Mouse (Mus musculus): ENCODE measurements around the gene A630023A22Rik.

The A630023A22Rik gene

GRCm38 (mm10) chr14:34102601-34103000 is at the start of gene A630023A22Rik:
A630023A22Rik (minus strand) TSS chr14:34102754.
- no peak for DNase-seq (ENCODE audit: low spot score in 2 of 2)

- peak; percentile 63 to 78 for DNase-seq (ENCODE audit: low spot score in 2 of 2)
Observed at GRCm38 (mm10) chr14:34152342-34152741, 49.8 kb upstream of the A630023A22Rik start, which contains the start of gene Npy4r. Npy4r (minus strand) TSS chr14:34152489.

GRCm38 (mm10) chr14:34142915-34143314 is 40.4 kb upstream of the A630023A22Rik start:
- no peak for DNase-seq (ENCODE audit: low spot score in 2 of 2)

- no peak for DNase-seq (ENCODE audit: low spot score in 2 of 2)
Observed at GRCm38 (mm10) chr14:34142316-34142715, 39.8 kb upstream of the A630023A22Rik start.

- DNase-seq (ENCODE audit: low spot score in 2 of 2) = no peak
Observed at GRCm38 (mm10) chr14:34139671-34140664, 37.4 kb upstream of the A630023A22Rik start.

GRCm38 (mm10) chr14:34135391-34135790 is 32.8 kb upstream of the A630023A22Rik start:
- DNase-seq (ENCODE audit: low spot score in 2 of 2) = no peak

GRCm38 (mm10) chr14:34131216-34131615 is 28.7 kb upstream of the A630023A22Rik start:
- no peak for DNase-seq (ENCODE audit: low spot score in 2 of 2)

GRCm38 (mm10) chr14:34121691-34122090 is 19.1 kb upstream of the A630023A22Rik start:
- DNase-seq (ENCODE audit: low spot score in 2 of 2) = no peak

- DNase-seq (ENCODE audit: low spot score in 2 of 2) = no peak
Observed at GRCm38 (mm10) chr14:34120923-34121351, 18.4 kb upstream of the A630023A22Rik start.

- no peak for DNase-seq (ENCODE audit: low spot score in 2 of 2)
Observed at GRCm38 (mm10) chr14:34120016-34120910, 17.7 kb upstream of the A630023A22Rik start.

GRCm38 (mm10) chr14:34119046-34119723 is 16.6 kb upstream of the A630023A22Rik start:
- no peak for DNase-seq (ENCODE audit: low spot score in 2 of 2)

- DNase-seq (ENCODE audit: low spot score in 2 of 2) = no peak
Observed at GRCm38 (mm10) chr14:34114311-34114710, 11.8 kb upstream of the A630023A22Rik start.

- no peak for DNase-seq (ENCODE audit: low spot score in 2 of 2)
Observed at GRCm38 (mm10) chr14:34107594-34107993, 5.0 kb upstream of the A630023A22Rik start.

- DNase-seq (ENCODE audit: low spot score in 2 of 2) = peak in 1 of 2 experiments; percentile 36
Observed at GRCm38 (mm10) chr14:34106389-34107062, 4.0 kb upstream of the A630023A22Rik start.

- peak; percentile 76 to 78 for DNase-seq (ENCODE audit: low spot score in 2 of 2)
Observed at GRCm38 (mm10) chr14:34104892-34105291, 2.3 kb upstream of the A630023A22Rik start.

- DNase-seq (ENCODE audit: low spot score in 2 of 2) = no peak
Observed at GRCm38 (mm10) chr14:34103855-34104254, 1.3 kb upstream of the A630023A22Rik start.

GRCm38 (mm10) chr14:34096161-34096560 is 6.4 kb downstream of the A630023A22Rik start:
- no peak for DNase-seq (ENCODE audit: low spot score in 2 of 2)

GRCm38 (mm10) chr14:34092856-34093255 is 9.7 kb downstream of the A630023A22Rik start:
- no peak for DNase-seq (ENCODE audit: low spot score in 2 of 2)

GRCm38 (mm10) chr14:34091475-34091874 is 11.1 kb downstream of the A630023A22Rik start:
- no peak for DNase-seq (ENCODE audit: low spot score in 2 of 2)

- DNase-seq (ENCODE audit: low spot score in 2 of 2) = no peak
Observed at GRCm38 (mm10) chr14:34089796-34090195, 12.8 kb downstream of the A630023A22Rik start.

Data from urinary bladder, postnatal 36 days (tissue).